Mouse (Mus musculus): ENCODE measurements around the gene Naaladl1.
"Not testable (repeated sequence)": the region's sequence is repeated elsewhere in the genome, so short reads cannot be mapped to it uniquely, and the experiment has no call there.

The Naaladl1 gene

DNA sequence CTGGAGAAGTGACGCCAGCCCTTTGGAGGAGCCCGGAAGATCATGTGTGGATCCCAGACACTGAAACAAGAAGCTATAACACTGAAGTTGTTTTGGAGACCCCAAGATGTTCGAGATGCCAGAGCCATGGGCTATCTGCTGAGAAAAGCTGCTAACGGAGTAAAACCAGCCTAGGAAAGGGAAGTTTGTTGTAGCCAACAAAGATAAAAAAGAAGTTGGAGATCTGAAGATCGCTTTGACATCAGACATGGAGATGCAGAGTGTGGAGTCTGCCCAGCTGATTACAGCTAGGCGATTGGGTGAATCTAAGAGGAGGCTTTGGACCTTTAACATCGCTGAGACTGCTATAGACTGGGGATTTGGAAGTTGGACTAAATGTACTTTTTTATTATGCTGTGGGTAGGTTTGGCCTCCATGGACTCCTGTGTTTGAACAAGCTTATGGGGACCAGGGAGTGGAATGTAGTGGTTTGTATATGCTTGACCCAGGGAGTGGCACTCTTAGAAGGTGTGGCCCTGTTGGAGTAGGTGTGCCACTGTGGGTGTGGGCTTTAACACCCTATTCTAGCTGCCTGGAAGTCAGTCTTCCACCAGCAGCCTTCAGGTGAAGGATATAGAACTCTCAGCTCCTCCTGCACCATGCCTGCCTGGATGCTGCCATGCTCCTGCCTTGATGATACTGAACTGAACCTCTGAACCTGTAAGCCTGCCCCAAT, 25.0 kb downstream of the Naaladl1 start:
- DNase-seq (ENCODE audit: low spot score) = not testable (repeated sequence)

GRCm38 (mm10) chr19:6132171-6132827, 26.7 kb downstream of the Naaladl1 start:
- no peak for DNase-seq (ENCODE audit: low spot score)

GRCm38 (mm10) chr19:6133197-6133596, 27.6 kb downstream of the Naaladl1 start:
- DNase-seq (ENCODE audit: low spot score) = not testable (repeated sequence)

- no peak for DNase-seq (ENCODE audit: low spot score)
These were observed 30.8 kb downstream of the Naaladl1 start for GRCm38 (mm10) chr19:6136397-6136796.

DNA sequence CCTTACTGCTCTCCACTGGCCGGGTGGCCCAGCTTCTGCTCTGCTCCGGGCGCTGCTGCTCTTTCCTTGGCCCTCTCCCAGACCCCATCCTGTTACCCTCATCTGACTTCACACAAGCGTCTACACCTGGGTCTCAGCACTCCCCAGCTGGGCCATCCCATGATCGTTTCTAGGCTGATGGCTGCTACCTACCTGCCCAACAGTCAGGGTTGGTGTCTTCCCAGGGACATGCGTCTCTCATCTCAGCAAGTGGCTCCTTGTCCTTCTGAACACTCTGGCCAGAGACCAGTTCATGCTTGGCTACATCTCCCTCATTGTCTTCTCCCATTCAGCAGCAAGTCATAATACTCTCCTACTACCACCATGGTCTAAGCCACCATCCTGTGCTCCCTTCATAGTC, 34.1 kb downstream of the Naaladl1 start:
- no peak for DNase-seq (ENCODE audit: low spot score)

DNA sequence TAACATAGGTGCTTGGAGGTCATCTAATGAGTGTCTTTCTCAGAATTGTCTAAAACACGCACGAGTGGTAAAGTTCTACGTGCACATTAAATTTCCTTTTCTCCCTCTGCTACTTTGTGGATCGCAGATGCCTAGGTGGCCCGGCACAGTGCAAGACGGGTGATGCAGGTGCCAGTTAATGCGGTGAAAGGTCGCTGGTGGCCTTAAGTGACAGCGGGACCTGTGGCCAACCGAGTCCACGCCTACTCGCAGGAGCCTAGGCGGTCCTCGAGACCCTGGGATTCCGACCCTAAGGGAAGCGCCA, 34.7 kb downstream of the Naaladl1 start:
- no peak for DNase-seq (ENCODE audit: low spot score)

DNA sequence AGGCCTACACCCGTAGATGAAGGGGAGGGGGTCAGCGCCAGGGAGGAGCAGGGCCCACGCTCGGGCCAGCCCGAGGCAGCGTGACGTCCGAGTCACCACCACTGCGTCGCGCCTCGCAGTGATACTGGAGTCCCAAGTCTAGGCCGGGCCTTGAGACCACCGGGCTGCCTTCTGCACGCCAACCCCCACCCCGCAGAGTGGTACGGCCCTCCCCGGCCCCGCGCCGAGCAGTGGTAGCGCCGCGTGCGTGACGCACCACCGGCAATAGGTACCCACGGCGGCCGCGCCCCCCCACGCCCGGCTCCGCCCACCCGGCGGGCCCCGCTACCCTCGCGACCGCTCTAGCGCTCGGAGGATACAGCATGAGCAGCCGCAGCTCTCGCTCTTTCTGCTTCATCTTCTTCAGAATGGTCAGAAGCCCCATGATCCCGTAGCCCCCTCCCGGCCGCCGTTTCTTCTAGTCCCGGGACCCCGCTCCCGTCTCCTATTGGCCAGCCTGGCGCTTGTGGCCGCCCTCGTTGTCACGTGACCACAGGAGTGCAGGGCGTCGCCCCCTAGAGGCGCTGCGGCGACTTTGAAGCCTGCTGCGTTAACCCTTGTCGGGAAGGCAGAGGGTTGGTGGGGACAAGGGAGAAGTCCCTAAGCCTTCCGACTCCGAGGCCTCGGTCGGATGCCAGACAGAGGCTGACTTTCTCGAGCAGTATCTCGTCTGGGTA, 35.3 kb downstream of the Naaladl1 start, which contains the start of gene Batf2:
TSS of gene Batf2 (plus strand) at position 306 of the 716 bp plus-strand sequence.
- DNase-seq (ENCODE audit: low spot score) = peak; percentile 93

DNA sequence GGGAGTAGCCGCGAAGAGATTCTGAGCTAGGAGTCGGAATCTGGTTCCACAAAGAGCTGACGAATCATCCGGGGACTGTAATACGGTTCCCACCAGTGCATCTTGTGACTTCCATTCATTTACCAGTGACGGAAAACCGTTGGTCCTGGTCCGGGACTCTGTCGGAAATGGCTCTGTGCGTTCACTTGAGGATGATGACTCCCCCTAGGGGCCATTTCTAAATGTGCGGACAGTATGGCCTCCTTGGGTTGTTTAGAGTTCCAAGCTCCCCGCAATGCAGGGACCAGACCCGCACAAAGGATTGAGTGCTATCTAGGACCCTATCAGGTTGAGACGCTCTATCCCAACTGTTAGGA, 35.8 kb downstream of the Naaladl1 start, which contains the start of gene Arl2:
TSS of gene Arl2 (minus strand) at position 155 of the 356 bp plus-strand sequence.
- DNase-seq (ENCODE audit: low spot score) = peak; percentile 80

DNA sequence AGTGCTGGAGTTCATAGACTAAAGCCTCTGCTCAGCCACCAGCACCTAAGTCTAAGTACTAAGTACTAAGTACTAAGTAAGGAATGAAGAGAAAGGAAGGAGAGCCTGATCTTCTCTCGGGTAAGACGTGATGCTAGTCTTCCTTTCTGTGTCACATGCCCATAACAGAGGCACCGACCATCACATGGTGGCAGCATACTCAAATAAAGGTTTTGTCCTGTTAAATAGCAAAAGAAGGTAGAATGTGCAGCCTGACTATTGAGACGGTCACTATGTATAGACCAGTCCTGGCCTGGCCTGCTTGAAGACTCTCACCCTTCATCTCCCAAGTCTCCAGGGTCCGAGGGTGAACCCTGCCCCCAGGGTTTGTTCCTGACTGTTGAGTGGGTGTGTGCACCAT, 39.3 kb downstream of the Naaladl1 start:
- DNase-seq (ENCODE audit: low spot score) = no peak

DNA sequence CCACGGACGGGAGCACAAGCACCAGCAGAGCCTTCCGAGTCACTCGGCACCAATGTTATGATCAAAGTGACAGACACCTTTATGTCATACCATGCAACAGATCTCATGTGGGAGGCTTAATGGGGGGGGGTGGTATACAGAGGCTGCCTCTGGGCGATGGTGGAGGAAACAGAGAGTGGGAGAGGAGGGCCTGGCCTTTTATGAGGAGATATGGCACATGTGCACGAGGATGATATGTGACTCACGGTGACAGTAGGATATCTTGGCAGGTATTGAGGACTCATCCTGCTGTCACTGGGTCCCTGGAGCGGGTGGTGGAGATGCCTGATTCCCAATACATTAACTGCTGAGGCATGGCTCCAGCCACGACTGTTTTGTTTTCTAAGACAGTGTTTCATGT, 49.6 kb downstream of the Naaladl1 start:
- no peak for DNase-seq (ENCODE audit: low spot score)

DNA sequence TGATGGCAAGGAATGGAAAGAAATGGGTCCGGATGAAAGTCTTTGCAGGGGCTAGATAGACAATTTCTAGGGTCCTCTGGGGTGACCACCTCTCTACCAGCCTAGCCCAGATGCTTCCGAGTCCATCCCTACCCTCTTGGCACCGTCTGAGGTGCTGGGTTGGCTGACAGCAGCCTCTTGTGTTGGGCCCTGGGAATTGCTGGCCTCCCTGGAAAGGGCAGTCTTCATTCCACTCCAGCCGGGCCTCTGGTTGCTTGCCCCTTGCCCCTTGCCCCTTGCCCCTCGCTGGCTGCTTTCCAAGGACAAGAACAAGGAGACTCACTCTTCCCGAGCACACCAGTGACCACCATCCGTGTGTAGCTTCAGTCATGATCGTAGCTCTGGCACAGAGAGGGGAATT, 50.8 kb downstream of the Naaladl1 start:
- peak; percentile 63 for DNase-seq (ENCODE audit: low spot score)

GRCm38 (mm10) chr19:6157220-6157619, 51.6 kb downstream of the Naaladl1 start:
- no peak for DNase-seq (ENCODE audit: low spot score)

- no peak for DNase-seq (ENCODE audit: low spot score)
These were observed 58.4 kb downstream of the Naaladl1 start for GRCm38 (mm10) chr19:6163872-6164547.
